Mouse (Mus musculus): ENCODE data around the gene 2300002M23Rik.

Gene 2300002M23Rik

GRCm38 (mm10) chr17:35601736-35602354 is 34.6 kb downstream of the 2300002M23Rik start:
- no peak for DNase-seq (ENCODE audit: low spot score in 2 of 2)

GRCm38 (mm10) chr17:35617127-35617526 is 49.9 kb downstream of the 2300002M23Rik start:
- DNase-seq (ENCODE audit: low spot score in 2 of 2): no peak
